Mouse (Mus musculus) induced T-regulatory cell, adult 2 months (primary cell): ENCODE results near the gene Kif18b.

ENCODE experiments used
- DNase-seq: peaks from one replicate; pipeline ENCODE4 v3.0.0-alpha.2; 2012; ENCODE audit warnings: low read depth

Kif18b gene

DNA sequence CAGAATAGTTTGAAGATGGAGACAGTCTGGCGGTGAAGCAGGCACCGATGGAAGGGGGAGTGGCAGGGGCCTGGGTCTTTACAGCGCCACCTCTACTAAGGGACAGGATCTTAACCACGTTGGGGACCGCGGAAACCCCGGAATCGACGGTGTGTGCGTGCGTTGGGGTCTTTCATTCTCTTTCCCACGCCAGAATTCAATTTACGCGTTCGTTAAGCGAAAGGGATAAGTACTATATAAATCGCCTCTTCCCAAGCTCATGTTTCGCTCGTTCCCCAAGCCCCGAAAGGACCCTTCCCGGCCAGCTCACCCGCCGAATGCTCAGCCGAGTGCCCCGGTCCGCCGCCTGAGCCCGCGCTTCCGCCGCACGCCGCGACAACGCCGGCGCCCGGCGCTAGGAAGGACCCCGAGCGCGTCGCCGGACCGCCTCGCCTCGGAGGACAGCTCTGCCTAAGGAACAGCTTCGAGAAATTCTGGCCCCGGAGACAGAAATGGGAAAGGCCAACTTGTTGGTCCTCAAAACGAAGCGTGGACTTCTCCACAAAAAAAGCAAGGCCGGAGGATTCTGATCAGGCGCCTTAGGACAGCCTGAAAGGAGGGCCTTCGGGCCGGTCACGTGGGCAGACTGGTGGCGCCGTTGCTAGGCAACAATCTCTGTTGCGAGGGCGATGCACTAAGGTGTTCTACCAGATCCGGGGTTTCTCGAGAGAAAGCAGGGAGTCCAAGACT, 44.2 kb downstream of the Kif18b start, which contains the start of the genes Eftud2 and Ccdc103:
TSS of gene Eftud2 (minus strand) at position 401 of the 729 bp plus-strand sequence.
TSS of gene Ccdc103 (plus strand) at position 620 of the 729 bp plus-strand sequence.
- DNase-seq: peak; percentile 98

DNA sequence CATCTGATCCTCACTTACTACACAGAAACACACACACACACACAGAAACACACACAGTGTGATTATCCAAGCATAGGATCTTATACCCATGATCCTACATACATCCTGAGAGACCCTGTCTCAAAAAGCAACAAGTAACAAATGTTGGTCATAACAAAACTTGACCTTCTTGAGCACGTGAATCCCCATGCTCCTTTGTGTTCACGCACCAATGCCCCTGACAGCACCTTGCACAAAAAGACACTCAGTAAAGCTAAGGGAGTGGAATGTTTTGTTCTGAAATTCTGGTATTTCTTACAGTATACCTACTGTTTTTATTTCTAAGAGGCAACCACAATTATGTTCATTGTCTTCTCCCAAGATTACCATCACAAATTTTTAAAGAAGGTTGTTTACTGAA, 45.4 kb downstream of the Kif18b start:
- peak; percentile 14 for DNase-seq

DNA sequence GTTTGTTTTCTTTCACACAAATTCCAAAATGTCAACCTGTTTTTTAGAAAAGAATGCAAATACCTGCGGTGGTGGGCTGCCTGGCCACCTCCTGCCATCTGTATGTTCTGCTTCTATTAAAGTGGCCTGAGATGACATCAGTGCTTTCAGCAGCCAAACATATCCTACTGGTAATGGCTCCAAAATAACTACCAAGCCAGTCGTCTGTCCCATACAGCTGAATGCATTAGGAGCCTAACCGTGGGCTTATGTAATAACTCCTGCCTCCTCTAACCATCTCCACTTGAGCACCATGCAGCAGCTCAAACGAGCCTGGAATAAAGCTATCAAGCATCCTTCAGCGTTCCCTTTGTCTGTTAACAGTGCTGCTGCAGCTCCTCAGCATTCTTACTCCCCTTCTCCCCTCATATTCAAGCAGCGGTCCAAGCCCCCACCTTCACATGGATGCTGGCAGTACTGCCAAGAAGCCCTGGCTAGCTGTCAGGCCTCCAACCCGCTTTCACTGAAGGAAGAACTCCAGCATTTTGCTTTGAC, 50.1 kb downstream of the Kif18b start:
- DNase-seq: no peak

DNA sequence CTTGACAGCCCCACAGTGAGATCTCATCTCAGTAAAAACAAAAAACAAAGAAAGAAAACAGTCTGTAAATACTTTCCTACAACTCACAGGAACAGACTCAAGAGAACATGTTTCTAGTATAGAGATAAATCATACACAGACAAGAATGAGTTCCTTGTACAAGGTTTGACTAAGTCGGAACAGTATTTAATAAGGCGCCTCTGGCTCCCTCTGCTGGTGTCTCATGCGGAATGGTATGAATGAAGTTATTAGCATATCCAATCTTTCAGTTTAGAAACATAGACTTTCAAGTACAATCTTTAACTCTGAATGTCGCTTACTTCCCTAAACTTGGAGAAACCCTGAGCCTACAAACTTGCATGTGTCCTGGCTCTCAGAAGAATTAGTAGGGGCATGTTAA, 60.7 kb downstream of the Kif18b start:
- DNase-seq: peak; percentile 80

DNA sequence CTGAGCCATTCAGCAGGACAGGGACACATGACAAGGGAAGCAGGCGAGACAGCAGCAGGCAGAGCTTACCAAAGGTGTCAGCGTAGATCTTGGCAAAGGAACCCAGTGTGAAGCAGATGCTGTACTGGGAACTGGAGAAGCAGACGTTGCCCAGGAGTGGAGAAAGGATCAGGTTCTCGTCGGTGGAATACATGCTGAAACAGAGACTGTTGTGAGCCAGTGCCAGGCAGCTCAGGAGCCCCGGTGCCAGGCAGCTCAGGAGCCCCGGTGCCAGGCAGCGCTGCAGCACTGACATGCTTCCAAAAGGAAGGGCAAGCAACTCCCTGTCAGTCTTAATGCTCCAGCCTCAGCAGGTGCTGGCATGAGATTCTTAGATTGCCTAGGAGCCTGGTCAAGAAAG, 65.0 kb downstream of the Kif18b start:
- DNase-seq: no peak

DNA sequence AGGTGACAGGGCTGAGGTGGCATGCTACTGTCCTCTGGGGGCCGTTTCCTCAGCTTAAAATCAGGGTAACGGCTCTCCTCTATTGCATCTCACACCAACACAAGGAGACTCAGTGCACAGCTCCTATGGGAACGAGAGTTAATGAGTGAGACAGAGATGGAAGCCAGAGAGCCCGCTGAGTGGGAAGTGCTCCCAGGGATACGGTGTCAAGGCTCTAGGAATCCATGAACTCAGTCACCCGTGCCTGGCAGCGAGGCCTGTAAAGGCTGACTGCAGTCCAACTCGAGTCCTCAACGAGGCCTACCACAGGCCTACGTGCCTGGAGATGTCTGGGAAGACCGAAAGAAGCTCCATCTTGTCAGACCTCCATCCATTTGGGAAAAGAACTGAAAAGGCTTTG, 66.0 kb downstream of the Kif18b start:
- no peak for DNase-seq

DNA sequence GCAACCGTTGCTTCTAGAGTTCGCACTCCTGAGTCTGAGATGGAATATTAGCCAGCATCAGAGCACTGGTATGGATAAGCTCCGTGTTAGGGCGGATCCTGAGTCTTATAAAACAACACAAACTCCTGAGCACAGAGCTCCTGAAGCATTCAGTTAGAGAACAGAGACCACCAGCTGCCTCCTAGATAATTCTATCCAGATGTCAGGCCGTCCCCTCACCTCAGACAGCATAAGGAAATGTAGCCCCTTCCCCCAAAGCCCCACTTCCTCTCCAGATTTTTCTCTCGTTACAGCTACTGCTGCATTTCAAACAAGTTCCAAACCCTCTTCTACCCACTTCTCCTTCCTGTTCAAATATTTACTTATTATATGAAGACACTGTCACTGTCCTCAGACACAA, 69.0 kb downstream of the Kif18b start:
- DNase-seq: no peak
